Mouse (Mus musculus) right cerebral cortex, postnatal 10 days (tissue): ENCODE measurements around the gene H2-T3.
"Not testable (repeated sequence)": the region's sequence is repeated elsewhere in the genome, so short reads cannot be mapped to it uniquely, and the experiment has no call there.

Experiments used
- DNase-seq, 2 experiments: peaks; one replicate each; pipeline ENCODE4 v3.0.0; 2021; ENCODE audit warnings: low spot score in 2 of 2

H2-T3 gene

GRCm38 (mm10) chr17:36178938-36179337, 11.1 kb downstream of the H2-T3 start:
- not testable (repeated sequence) for DNase-seq

GRCm38 (mm10) chr17:36176132-36176531, 14.0 kb downstream of the H2-T3 start:
- not testable (repeated sequence) for DNase-seq

- DNase-seq: no peak
These were observed 19.7 kb downstream of the H2-T3 start for GRCm38 (mm10) chr17:36170287-36170814.

GRCm38 (mm10) chr17:36169753-36170152, 20.3 kb downstream of the H2-T3 start:
- no peak for DNase-seq

- DNase-seq: not testable (repeated sequence)
These were observed 21.0 kb downstream of the H2-T3 start for GRCm38 (mm10) chr17:36169094-36169493.

GRCm38 (mm10) chr17:36168039-36168652, 21.9 kb downstream of the H2-T3 start, which contains the start of gene Gm8909:
Gm8909 (minus strand) TSS chr17:36168537.
- DNase-seq: no peak

GRCm38 (mm10) chr17:36167306-36168038, 22.6 kb downstream of the H2-T3 start:
- DNase-seq: no peak

GRCm38 (mm10) chr17:36166901-36167300, 23.2 kb downstream of the H2-T3 start:
- DNase-seq: not testable (repeated sequence)

GRCm38 (mm10) chr17:36161129-36162051, 28.7 kb downstream of the H2-T3 start:
- DNase-seq: no peak

GRCm38 (mm10) chr17:36158264-36158663, 31.8 kb downstream of the H2-T3 start:
- not testable (repeated sequence) for DNase-seq

GRCm38 (mm10) chr17:36157782-36158181, 32.3 kb downstream of the H2-T3 start:
- not testable (repeated sequence) for DNase-seq

- no peak for DNase-seq
These were observed 35.6 kb downstream of the H2-T3 start for GRCm38 (mm10) chr17:36154271-36155149.

GRCm38 (mm10) chr17:36151200-36151599, 38.9 kb downstream of the H2-T3 start:
- not testable (repeated sequence) for DNase-seq

- not testable (repeated sequence) for DNase-seq
These were observed 41.6 kb downstream of the H2-T3 start for GRCm38 (mm10) chr17:36148468-36148867.

- not testable (repeated sequence) for DNase-seq
These were observed 43.1 kb downstream of the H2-T3 start for GRCm38 (mm10) chr17:36146937-36147336.

- DNase-seq: not testable (repeated sequence)
These were observed 44.3 kb downstream of the H2-T3 start for GRCm38 (mm10) chr17:36145861-36146156.

GRCm38 (mm10) chr17:36145111-36145860, 44.8 kb downstream of the H2-T3 start:
- no peak for DNase-seq

GRCm38 (mm10) chr17:36136299-36136848, 53.7 kb downstream of the H2-T3 start:
- DNase-seq: not testable (repeated sequence)
